Mouse (Mus musculus): ENCODE measurements around the gene Dgkq.
"Not testable (repeated sequence)": the region's sequence is repeated elsewhere in the genome, so short reads cannot be mapped to it uniquely, and the experiment has no call there.

Gene Dgkq

GRCm38 (mm10) chr5:108655381-108655780 lies 14.1 kb downstream of the Dgkq start:
- in situ Hi-C loops (cut with MboI), result no loop called here

- in situ Hi-C loops (cut with MboI), result no loop called here
These were observed 15.0 kb downstream of the Dgkq start for GRCm38 (mm10) chr5:108654444-108654990.

- in situ Hi-C loops (cut with MboI), result no loop called here
These were observed 16.1 kb downstream of the Dgkq start for GRCm38 (mm10) chr5:108653341-108653740.

GRCm38 (mm10) chr5:108651823-108652222 lies 17.6 kb downstream of the Dgkq start:
- in situ Hi-C loops (cut with MboI), result no loop called here

GRCm38 (mm10) chr5:108651136-108651720 lies 18.2 kb downstream of the Dgkq start:
- in situ Hi-C loops (cut with MboI), result no loop called here

GRCm38 (mm10) chr5:108650341-108650740 lies 19.1 kb downstream of the Dgkq start:
- in situ Hi-C loops (cut with MboI), result no loop called here

- in situ Hi-C loops (cut with MboI), result no loop called here
These were observed 20.4 kb downstream of the Dgkq start for GRCm38 (mm10) chr5:108648937-108649576.

- in situ Hi-C loops (cut with MboI), result no loop called here
These were observed 21.5 kb downstream of the Dgkq start for GRCm38 (mm10) chr5:108647820-108648465.

GRCm38 (mm10) chr5:108647311-108647710 lies 22.2 kb downstream of the Dgkq start:
- in situ Hi-C loops (cut with MboI), result no loop called here

GRCm38 (mm10) chr5:108646343-108646660 lies 23.2 kb downstream of the Dgkq start:
- in situ Hi-C loops (cut with MboI), result no loop called here

- in situ Hi-C loops (cut with MboI), result no loop called here
These were observed 23.7 kb downstream of the Dgkq start for GRCm38 (mm10) chr5:108645651-108646342.

GRCm38 (mm10) chr5:108643674-108644073 lies 25.8 kb downstream of the Dgkq start:
- in situ Hi-C loops (cut with MboI), result no loop called here

GRCm38 (mm10) chr5:108636172-108636571 lies 33.3 kb downstream of the Dgkq start:
- in situ Hi-C loops (cut with MboI), result no loop called here

- in situ Hi-C loops (cut with MboI), result not testable (repeated sequence)
These were observed 35.4 kb downstream of the Dgkq start for GRCm38 (mm10) chr5:108634088-108634487.

- in situ Hi-C loops (cut with MboI), result no loop called here
These were observed 35.8 kb downstream of the Dgkq start for GRCm38 (mm10) chr5:108633676-108634075.

- in situ Hi-C loops (cut with MboI), result no loop called here
These were observed 39.6 kb downstream of the Dgkq start, which contains the start of the genes Gak and Tmem175 for GRCm38 (mm10) chr5:108629634-108630483. Gak (minus strand) TSS chr5:108629755. Tmem175 (plus strand) TSS chr5:108629770.

GRCm38 (mm10) chr5:108628891-108629633 lies 40.4 kb downstream of the Dgkq start:
- in situ Hi-C loops (cut with MboI), result no loop called here

GRCm38 (mm10) chr5:108626050-108626660 lies 43.3 kb downstream of the Dgkq start:
- in situ Hi-C loops (cut with MboI), result no loop called here

GRCm38 (mm10) chr5:108621870-108622269 lies 47.6 kb downstream of the Dgkq start:
- in situ Hi-C loops (cut with MboI), result no loop called here

GRCm38 (mm10) chr5:108610426-108610825 lies 59.0 kb downstream of the Dgkq start:
- in situ Hi-C loops (cut with MboI), result no loop called here

All from mature B cell (primary cell).